Mouse (Mus musculus) adrenal gland, adult 18-20 months (tissue): Measurements from ENCODE around the gene Kcnk1. TPM values are rescaled to one million over a fixed set of nuclear protein-coding genes. Genes with fewer than 3 reads are reported as not detected.

Source experiments
- DNase-seq, 2 experiments: peaks; one replicate each; pipeline ENCODE4 v3.0.0; 2021 to 2022; ENCODE audit warnings: low spot score in 2 of 2
- long read RNA-seq, 2 experiments: library from polyadenylated mRNA; stranded (forward); transcript quantifications; one replicate each; pipeline ENCODE4 v2.0.0; 2021
- total RNA-seq, 2 experiments: library from RNA; stranded (reverse); gene quantifications; 1 replicate in 1 of 2; 2 replicates in 1 of 2; pipeline ENCODE4 v1.2.3; 2021

Kcnk1 gene
- total RNA-seq = 10 to 100 TPM in 1 of 2 experiments, 1 to 10 TPM in 1; 1.4 to 11.9 TPM
- long read RNA-seq, experiment 1, transcript Kcnk1-201 (3 exons, 2,235 nt) = major isoform, 20 of 21 reads
- long read RNA-seq, experiment 1, partial matches to known transcripts = 0 of 21 reads
- long read RNA-seq, experiment 1, other reads (novel, unspliced or antisense) = 1 of 21 reads
- long read RNA-seq, experiment 2, transcript Kcnk1-201 (3 exons, 2,235 nt) = major isoform, 14 of 14 reads
- long read RNA-seq, experiment 2, partial matches to known transcripts = 0 of 14 reads
- long read RNA-seq, experiment 2, other reads (novel, unspliced or antisense) = 0 of 14 reads

- DNase-seq = peak; percentile 15 to 33
Observed at GRCm38 (mm10) chr8:125995101-125995986, at the start of gene Kcnk1. TSS of gene Kcnk1 (plus strand) at chr8:125995170.

GRCm38 (mm10) chr8:125948696-125949308 is 46.2 kb upstream of the Kcnk1 start:
- DNase-seq = no peak

GRCm38 (mm10) chr8:125950007-125950940 is 44.7 kb upstream of the Kcnk1 start:
- DNase-seq = peak; percentile 68 to 71

- peak; percentile 52 to 57 for DNase-seq
Observed at GRCm38 (mm10) chr8:125955671-125956070, 39.3 kb upstream of the Kcnk1 start.

GRCm38 (mm10) chr8:125956796-125957195 is 38.2 kb upstream of the Kcnk1 start:
- no peak for DNase-seq

- no peak for DNase-seq
Observed at GRCm38 (mm10) chr8:125957226-125957993, 37.6 kb upstream of the Kcnk1 start.

GRCm38 (mm10) chr8:125957994-125958368 is 37.0 kb upstream of the Kcnk1 start:
- no peak for DNase-seq

- no peak for DNase-seq
Observed at GRCm38 (mm10) chr8:125959363-125959771, 35.6 kb upstream of the Kcnk1 start.

- no peak for DNase-seq
Observed at GRCm38 (mm10) chr8:125960037-125960436, 34.9 kb upstream of the Kcnk1 start.

- no peak for DNase-seq
Observed at GRCm38 (mm10) chr8:125961790-125962189, 33.2 kb upstream of the Kcnk1 start.

GRCm38 (mm10) chr8:125963807-125964211 is 31.2 kb upstream of the Kcnk1 start:
- no peak for DNase-seq

- no peak for DNase-seq
Observed at GRCm38 (mm10) chr8:125971336-125971735, 23.6 kb upstream of the Kcnk1 start.

GRCm38 (mm10) chr8:125975981-125976380 is 19.0 kb upstream of the Kcnk1 start:
- DNase-seq = no peak

GRCm38 (mm10) chr8:125980826-125981225 is 14.1 kb upstream of the Kcnk1 start:
- no peak for DNase-seq

- no peak for DNase-seq
Observed at GRCm38 (mm10) chr8:125983515-125983914, 11.5 kb upstream of the Kcnk1 start.

- no peak for DNase-seq
Observed at GRCm38 (mm10) chr8:125984140-125984539, 10.8 kb upstream of the Kcnk1 start.

GRCm38 (mm10) chr8:125985364-125985763 is 9.6 kb upstream of the Kcnk1 start:
- DNase-seq = no peak

GRCm38 (mm10) chr8:125986999-125987589 is 7.9 kb upstream of the Kcnk1 start:
- DNase-seq = no peak

- no peak for DNase-seq
Observed at GRCm38 (mm10) chr8:125987996-125988395, 7.0 kb upstream of the Kcnk1 start.
